Mouse (Mus musculus) thymus, postnatal 25 days (tissue): ENCODE measurements around the gene Tor1aip2.

ENCODE experiments used
- DNase-seq: peaks from one replicate; pipeline ENCODE4 v3.0.0; 2022

Tor1aip2 gene

GRCm38 (mm10) chr1:156035269-156035929, at the start of gene Tor1aip2:
Gene Tor1aip2 (plus strand): TSS chr1:156035403.
- no peak for DNase-seq

- DNase-seq = no peak
Observed at GRCm38 (mm10) chr1:155987625-155988024, 47.6 kb upstream of the Tor1aip2 start.

- no peak for DNase-seq
Observed at GRCm38 (mm10) chr1:155989387-155989786, 45.8 kb upstream of the Tor1aip2 start.

GRCm38 (mm10) chr1:155990391-155990790, 44.8 kb upstream of the Tor1aip2 start:
- DNase-seq = no peak

GRCm38 (mm10) chr1:155994524-155994923, 40.7 kb upstream of the Tor1aip2 start:
- no peak for DNase-seq

- no peak for DNase-seq
Observed at GRCm38 (mm10) chr1:155995612-155996011, 39.6 kb upstream of the Tor1aip2 start.

GRCm38 (mm10) chr1:156002366-156002765, 32.8 kb upstream of the Tor1aip2 start:
- no peak for DNase-seq

GRCm38 (mm10) chr1:156003201-156003935, 31.8 kb upstream of the Tor1aip2 start:
- DNase-seq = no peak

- no peak for DNase-seq
Observed at GRCm38 (mm10) chr1:156005906-156006305, 29.3 kb upstream of the Tor1aip2 start.

GRCm38 (mm10) chr1:156009003-156009402, 26.2 kb upstream of the Tor1aip2 start:
- no peak for DNase-seq

GRCm38 (mm10) chr1:156019800-156020199, 15.4 kb upstream of the Tor1aip2 start:
- no peak for DNase-seq

GRCm38 (mm10) chr1:156020402-156020801, 14.8 kb upstream of the Tor1aip2 start:
- DNase-seq = no peak

- no peak for DNase-seq
Observed at GRCm38 (mm10) chr1:156024831-156025503, 10.2 kb upstream of the Tor1aip2 start.

- DNase-seq = no peak
Observed at GRCm38 (mm10) chr1:156027849-156028248, 7.4 kb upstream of the Tor1aip2 start.

- no peak for DNase-seq
Observed at GRCm38 (mm10) chr1:156028340-156028975, 6.7 kb upstream of the Tor1aip2 start.

GRCm38 (mm10) chr1:156033921-156034320, 1.3 kb upstream of the Tor1aip2 start:
- DNase-seq = no peak

GRCm38 (mm10) chr1:156034661-156035060, 542 bp upstream of the Tor1aip2 start:
- DNase-seq = no peak

GRCm38 (mm10) chr1:156035930-156036737, 931 bp downstream of the Tor1aip2 start, which contains the start of gene Tor1aip1:
Gene Tor1aip1 (minus strand): TSS chr1:156036480.
- DNase-seq = peak; percentile 98

GRCm38 (mm10) chr1:156037144-156037583, 2.0 kb downstream of the Tor1aip2 start:
- DNase-seq = peak; percentile 52

GRCm38 (mm10) chr1:156039989-156040388, 4.8 kb downstream of the Tor1aip2 start:
- DNase-seq = peak; percentile 25

GRCm38 (mm10) chr1:156040731-156041401, 5.7 kb downstream of the Tor1aip2 start:
- DNase-seq = peak; percentile 89
